Mouse (Mus musculus) heart, postnatal 25 days (tissue): ENCODE data around the gene Per1. TPM values are rescaled to one million over a fixed set of nuclear protein-coding genes. Genes with fewer than 3 reads are reported as not detected.

Experiments
- DNase-seq: peaks from one replicate; pipeline ENCODE4 v3.0.0; 2022; ENCODE audit warnings: low spot score
- intact Hi-C: fragments of 180-260 bp; cut with DNase I; formaldehyde crosslinking; loops from one replicate; pipeline ENCODE4 v1.15.1; 2025
- total RNA-seq, 2 experiments: library from RNA; stranded (reverse); gene quantifications; 2 replicates each; pipeline ENCODE4 v1.2.3; 2021

Gene Per1
- total RNA-seq, 2 experiments from 2014 or later: 32.3 to 61.0 TPM

GRCm38 (mm10) chr11:69063413-69064201, 31.4 kb upstream of the Per1 start:
- intact Hi-C loops: loop anchor here (1.0 to 10.0 kb wide), 3 partner anchors 22 to 181 kb away; no protein-coding TSS in a partner anchor
- peak; percentile 51 for DNase-seq

GRCm38 (mm10) chr11:69064259-69065133, 30.5 kb upstream of the Per1 start:
- DNase-seq: no peak
- intact Hi-C loops: loop anchor here (10.0 kb wide), 1 partner anchor 180 kb away; no protein-coding TSS in a partner anchor

- DNase-seq: no peak
- intact Hi-C loops: loop anchor here (10.0 kb wide), 1 partner anchor 179 kb away; no protein-coding TSS in a partner anchor
Measured at GRCm38 (mm10) chr11:69065394-69065925, 29.6 kb upstream of the Per1 start.

DNA sequence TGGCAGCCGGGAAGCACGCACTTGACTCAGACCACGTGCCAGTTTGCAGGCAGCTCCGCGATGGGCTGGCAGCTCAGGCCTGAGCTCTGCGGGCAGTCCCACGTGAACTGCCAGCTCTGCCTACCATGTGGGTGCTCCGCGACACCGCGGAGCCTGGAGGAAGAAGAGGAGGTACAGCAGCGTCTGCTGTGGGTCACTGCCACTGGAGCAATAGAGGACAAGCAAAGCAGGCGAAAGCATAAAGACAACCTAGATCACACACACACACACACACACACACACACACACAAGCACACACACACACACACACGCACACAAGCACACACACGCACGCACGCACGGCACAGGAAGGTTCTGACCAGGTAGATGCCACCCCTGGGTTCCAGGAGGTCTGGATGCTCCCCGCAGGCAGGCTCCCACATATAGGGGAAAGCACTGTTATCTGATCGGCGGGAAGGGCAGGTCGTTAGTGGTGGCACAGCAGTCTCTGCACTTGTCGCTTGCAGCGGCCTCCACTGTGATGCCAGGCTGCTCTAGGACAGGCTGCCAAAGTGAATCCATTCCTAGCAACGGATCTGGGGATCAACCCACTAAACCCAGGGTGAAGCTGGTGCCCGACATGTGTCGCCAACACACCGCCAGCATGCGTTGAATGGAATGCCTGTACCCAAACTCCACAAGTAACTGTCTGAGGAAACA, 28.7 kb upstream of the Per1 start:
- no peak for DNase-seq

GRCm38 (mm10) chr11:69066956-69067355, 28.1 kb upstream of the Per1 start:
- peak; percentile 78 for DNase-seq
- intact Hi-C loops: loop anchor here (1.0 to 10.0 kb wide), 2 partner anchors 83 to 178 kb away; no protein-coding TSS in a partner anchor

More for the DNA sequence above, 28.7 kb upstream of the Per1 start:
- intact Hi-C loops: loop anchor here (10.0 kb wide), 1 partner anchor 178 kb away; no protein-coding TSS in a partner anchor

DNA sequence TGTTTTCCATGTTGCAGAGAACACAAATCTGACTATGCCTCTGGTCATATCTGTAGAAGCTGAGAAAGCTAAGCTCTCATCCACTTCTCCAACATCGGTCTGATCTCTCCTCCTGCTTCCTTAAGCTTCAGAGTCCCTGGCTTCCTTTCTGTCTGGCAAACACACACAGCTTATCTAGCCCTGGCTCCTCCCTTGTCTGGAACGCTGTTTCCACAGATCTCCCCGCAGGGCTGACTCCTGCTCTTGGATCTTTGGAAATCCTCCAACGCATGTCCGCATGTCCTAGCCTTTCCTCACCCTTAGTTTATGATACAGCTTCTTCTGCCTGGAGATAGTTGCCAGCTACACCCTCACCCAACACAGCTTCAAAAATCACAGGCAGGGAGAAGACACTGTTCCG, 27.4 kb upstream of the Per1 start:
- peak; percentile 59 for DNase-seq
- intact Hi-C loops: loop anchor here (1.0 to 10.0 kb wide), 2 partner anchors 83 to 177 kb away; no protein-coding TSS in a partner anchor

GRCm38 (mm10) chr11:69070093-69070492, 24.9 kb upstream of the Per1 start:
- intact Hi-C loops: loop anchor here (2.0 kb wide), 1 partner anchor 19 kb away; the partner anchor contains the start of gene Vamp2
- no peak for DNase-seq

DNA sequence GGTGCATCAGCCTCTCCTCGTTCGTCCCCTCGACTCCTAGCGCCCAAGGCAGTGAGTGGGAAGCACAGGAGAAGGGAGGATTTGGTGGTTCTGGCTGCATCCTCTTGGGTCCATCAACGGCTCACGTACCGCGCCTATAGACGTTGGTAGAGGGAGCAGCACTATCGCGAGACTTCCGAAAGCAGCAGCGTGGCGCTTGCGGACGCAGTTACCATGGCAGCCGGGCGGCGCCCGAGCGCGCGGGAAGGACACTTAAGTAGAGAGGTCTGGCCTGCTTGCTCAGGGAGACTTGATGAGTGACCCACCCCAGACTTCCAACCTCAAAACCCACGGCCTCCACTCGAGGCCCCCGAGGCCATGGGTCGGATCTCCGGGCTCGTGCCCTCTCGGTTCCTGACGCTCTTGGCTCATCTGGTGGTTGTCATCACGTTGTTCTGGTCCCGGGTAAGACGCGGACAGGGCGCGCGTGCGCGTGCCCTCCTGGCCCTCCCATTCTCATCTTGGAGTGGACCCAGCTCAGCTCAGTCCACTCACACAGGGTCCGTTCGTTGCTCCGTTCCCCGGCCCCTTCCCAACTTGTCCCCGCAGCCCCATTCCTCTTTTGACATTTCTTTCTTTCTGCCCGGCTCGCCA, 24.3 kb upstream of the Per1 start, which contains the start of gene Tmem107:
TSS of gene Tmem107 (plus strand) at position 217 of the 633 bp plus-strand sequence.
- peak; percentile 90 for DNase-seq
- intact Hi-C loops: loop anchor here (2.0 kb wide), 1 partner anchor 18 kb away; the partner anchor contains the start of gene Vamp2

DNA sequence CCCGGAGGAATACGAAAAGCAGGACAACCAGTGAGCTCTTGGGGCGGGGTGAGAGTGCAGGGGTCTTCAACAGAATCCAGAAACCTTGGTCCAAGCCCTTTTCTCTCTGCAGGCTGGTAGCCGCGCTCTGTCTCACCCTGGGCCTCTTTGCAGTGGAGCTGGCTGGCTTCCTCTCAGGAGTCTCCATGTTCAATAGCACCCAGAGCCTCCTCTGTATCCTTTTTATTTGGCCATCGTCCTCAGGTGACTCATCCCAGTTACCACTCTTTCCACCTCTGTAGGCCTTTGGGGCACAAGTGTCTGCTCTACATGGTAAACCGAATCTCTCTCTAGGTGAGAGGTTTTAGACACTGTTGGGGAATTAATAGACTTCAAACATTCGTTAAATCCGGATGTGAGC, 23.8 kb upstream of the Per1 start:
- DNase-seq: no peak

DNA sequence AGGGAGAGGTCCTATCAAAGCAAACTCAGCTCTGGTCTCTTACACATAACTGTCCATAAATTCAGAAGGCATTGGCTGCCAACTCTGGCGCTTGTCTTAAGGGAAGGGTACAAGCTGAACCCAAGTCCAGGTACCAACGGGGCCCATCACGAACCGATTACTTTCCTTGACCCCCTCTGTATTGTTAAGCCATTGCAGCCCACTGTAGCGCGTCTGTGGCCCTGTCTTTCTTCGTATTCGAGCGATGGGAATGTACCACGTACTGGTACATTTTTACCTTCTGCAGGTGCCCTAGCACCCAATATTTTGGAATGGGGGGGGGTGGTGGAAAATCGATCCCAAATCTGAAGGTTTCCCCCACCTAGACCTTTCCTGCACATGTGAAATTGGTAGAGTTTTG, 22.8 kb upstream of the Per1 start:
- DNase-seq: no peak
- intact Hi-C loops: no loop called here

More for the DNA sequence above, 23.8 kb upstream of the Per1 start:
- intact Hi-C loops: loop anchor here (2.0 kb wide), 1 partner anchor 18 kb away; the partner anchor contains the start of gene Vamp2

- DNase-seq: no peak
- intact Hi-C loops: no loop called here
Measured at GRCm38 (mm10) chr11:69072666-69073064, 22.4 kb upstream of the Per1 start.

DNA sequence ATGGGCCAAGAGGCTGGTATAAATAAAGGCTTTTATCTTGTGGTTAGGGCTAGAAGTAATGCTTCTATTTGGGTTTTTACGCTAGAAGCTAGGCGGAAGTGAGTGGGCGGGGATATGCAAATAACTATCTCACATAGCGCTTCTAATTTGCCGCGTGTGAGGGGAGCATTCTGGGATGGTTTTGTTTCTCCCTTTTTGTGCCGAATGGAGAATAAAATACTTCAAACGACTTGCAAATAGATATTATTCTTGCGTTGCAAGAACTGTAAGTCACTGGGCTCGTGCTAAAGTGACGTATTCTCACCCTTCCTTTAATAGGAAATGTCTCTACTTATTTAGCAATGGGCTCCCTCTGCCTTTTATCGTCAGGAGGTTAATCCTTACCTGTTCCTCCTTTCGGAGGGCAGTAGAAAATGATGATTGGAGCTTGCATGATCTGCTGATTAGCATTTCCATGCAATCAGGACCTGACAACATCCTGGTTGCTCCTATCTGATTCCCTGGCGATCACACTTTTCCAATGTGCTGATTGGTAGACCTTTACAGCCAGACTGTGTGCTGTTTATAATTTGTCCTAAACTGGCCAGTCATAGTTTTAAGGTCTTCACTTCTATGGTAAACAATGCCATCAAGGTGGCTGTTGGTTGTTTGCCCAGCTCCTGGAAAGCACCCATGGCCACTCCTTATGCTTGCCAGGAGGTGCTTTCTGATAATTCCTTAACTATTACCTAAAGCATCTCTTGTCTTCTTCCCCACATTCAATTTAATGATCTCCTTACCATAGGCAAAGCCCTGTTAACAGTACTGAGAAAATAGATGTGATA, 21.7 kb upstream of the Per1 start:
- intact Hi-C loops: no loop called here

DNA sequence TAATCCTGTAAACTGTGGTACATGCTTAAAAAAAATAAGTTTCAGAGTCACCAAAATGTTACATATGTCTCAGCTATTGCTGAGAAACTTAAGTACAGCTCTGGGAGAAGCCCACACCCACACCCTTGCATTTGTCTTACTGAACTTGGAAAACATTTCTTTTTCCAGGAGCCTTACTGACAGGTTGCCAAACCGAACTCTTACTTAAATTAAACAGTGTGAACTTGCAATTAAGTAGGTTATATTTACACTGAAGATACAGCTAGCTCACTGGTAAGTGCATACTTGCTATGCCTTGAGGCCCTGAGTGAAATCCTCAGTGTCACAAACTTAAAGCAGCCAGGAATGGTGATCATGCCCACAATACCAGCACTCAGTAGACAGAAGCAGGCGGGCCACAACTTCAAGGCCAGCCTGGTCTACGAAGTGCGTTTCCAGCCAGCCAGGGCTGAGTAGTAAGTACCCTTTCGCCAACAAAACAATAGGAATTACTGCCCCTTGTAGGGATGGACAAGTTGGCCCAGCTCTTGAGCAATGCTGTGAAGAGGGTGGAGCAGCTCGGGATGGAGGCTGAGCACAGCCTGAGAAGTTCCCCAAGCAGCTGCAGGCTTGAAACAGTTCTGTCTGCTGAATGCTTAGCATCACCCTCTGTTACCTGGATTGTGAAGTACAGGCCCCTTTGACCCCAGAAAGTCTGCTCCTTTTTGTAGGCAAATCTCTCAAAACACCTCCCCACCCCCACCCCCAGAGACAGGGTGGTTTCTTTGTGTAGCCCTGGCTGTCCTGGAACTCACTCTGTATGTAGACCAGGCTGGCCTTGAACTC, 20.9 kb upstream of the Per1 start:
- DNase-seq: no peak
- intact Hi-C loops: no loop called here

More for the DNA sequence above, 21.7 kb upstream of the Per1 start:
- peak; percentile 67 for DNase-seq

DNA sequence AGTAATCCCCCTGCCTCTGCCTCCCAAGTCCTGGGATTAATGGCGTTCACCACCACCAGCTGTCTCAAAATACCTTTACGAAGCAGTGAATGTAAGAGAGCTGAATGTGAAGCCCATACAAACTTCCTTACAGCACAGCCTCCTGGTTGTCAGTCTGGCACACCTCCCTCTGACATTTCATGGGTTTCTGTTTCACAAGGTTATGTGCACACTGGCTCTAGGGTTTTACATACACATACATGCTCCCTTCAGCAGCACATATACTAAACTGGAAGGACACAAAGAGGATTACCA, 20.3 kb upstream of the Per1 start:
- no peak for DNase-seq
- intact Hi-C loops: no loop called here

- no peak for DNase-seq
- intact Hi-C loops: no loop called here
Measured at GRCm38 (mm10) chr11:69075764-69076479, 19.1 kb upstream of the Per1 start.

- intact Hi-C loops: no loop called here
- DNase-seq: no peak
Measured at GRCm38 (mm10) chr11:69076572-69076971, 18.4 kb upstream of the Per1 start.

DNA sequence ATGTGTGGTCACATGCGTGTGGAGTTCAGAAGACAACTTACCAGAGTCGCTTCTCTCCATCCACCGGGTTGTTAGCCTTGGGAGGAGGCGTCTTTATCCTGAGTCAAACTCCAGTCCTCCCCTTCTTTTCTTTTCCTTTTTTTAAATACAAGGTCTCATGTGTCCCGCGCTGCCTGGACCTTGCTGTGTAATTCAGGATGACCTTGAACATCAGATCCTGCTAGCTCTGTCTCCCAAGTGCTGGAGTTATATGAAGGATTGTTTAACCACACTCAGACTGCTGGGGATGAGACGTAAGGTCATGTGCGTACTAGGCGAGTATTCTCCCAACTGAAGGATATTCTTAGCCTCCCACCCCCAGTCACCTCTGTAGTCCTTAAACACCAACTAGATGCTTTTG, 17.7 kb upstream of the Per1 start:
- intact Hi-C loops: no loop called here
- no peak for DNase-seq
